Mouse (Mus musculus) stomach, embryonic 16.5 days (tissue): ENCODE results near the gene Lamb1. TPM values are rescaled to one million over a fixed set of nuclear protein-coding genes. Genes with fewer than 3 reads are reported as not detected.

ENCODE experiments used
- ATAC-seq: fragments of 200-750 bp; cut with Nextera tagmentation; 2 replicates; pipeline ENCODE4 v1.8.0; 2017; ENCODE audit warnings: moderate number of reproducible peaks, moderate TSS enrichment; ENCODE audit not compliant: insufficient read depth, low FRiP score
- H3K27ac ChIP-seq: fragments of 300-500 bp; sonication (generic); 2 replicates; pipeline ENCODE4 v1.5.1; 2014; ENCODE audit warnings: low read length
- H3K27me3 ChIP-seq: fragments of 300-500 bp; sonication (generic); 2 replicates; pipeline ENCODE4 v1.6.1; 2014; ENCODE audit warnings: low read length, control low read depth, mixed read lengths; ENCODE audit not compliant: control insufficient read depth, insufficient read depth
- H3K36me3 ChIP-seq: fragments of 300-500 bp; sonication (generic); 2 replicates; pipeline ENCODE4 v1.6.1; 2014; ENCODE audit warnings: low read length; ENCODE audit not compliant: control insufficient read depth, insufficient read depth
- H3K4me1 ChIP-seq: fragments of 300-500 bp; sonication (generic); 2 replicates; pipeline ENCODE4 v1.6.1; 2014; ENCODE audit warnings: low read length, control low read depth, mixed read lengths; ENCODE audit not compliant: control insufficient read depth, insufficient read depth
- H3K4me2 ChIP-seq: fragments of 300-500 bp; sonication (generic); 2 replicates; pipeline ENCODE4 v1.6.1; 2014; ENCODE audit warnings: low read depth, low read length, mixed read lengths
- H3K4me3 ChIP-seq: fragments of 300-500 bp; sonication (generic); replicated peaks from 2 replicates; pipeline ENCODE4 v1.5.1; 2014; ENCODE audit warnings: mild to moderate bottlenecking, low read length
- H3K9ac ChIP-seq: fragments of 300-500 bp; sonication (generic); 2 replicates; pipeline ENCODE4 v1.6.1; 2014; ENCODE audit warnings: low read length
- H3K9me3 ChIP-seq: fragments of 300-500 bp; sonication (generic); replicated peaks from 2 replicates; pipeline ENCODE4 v1.6.1; 2016; ENCODE audit warnings: low read length, control low read depth; ENCODE audit not compliant: control insufficient read depth
- WGBS: fragments of 180-500 bp; shearing (Covaris S2); extraction: QIAGEN DNeasy Blood & Tissue Kit; methylation state at CpG from one replicate; pipeline ENCODE4 v1.1.7; 2014; 5-methylcytosine and 5-hydroxymethylcytosine counted together
- polyA plus RNA-seq: library from polyadenylated mRNA; unstranded; fragments of >200 nt; fragmentation: Nextera tagmentation; extraction: Ambion mirVana; gene quantifications from 2 replicates; pipeline ENCODE4 v1.2.1, GENCODE M21; 2015

Gene Lamb1
- polyA plus RNA-seq, 1 experiment from 2014 or later, result 108 TPM

GRCm38 (mm10) chr12:31246153-31246552 is 18.9 kb upstream of the Lamb1 start:
- H3K4me2 ChIP-seq, result no peak overlapping the region
- H3K4me1 ChIP-seq, result peaks cover 26% of the 10 kb centered on the region
- WGBS, result 48% methylated on average over 3 of the region's 3 CpGs
- peak overlapping the region; percentile 43; the same call in 1 of the 2 replicates for H3K27ac ChIP-seq
- no peaks in the 10 kb centered on the region for H3K27me3 ChIP-seq
- no peaks in the 10 kb centered on the region for H3K9me3 ChIP-seq
- peak; percentile 65; the same call in 1 of the 2 replicates for ATAC-seq
- H3K9ac ChIP-seq, result peak overlapping the region; percentile 7; the same call in 1 of the 2 replicates
- no peak overlapping the region for H3K4me3 ChIP-seq
- H3K36me3 ChIP-seq, result no peaks in the 10 kb centered on the region

GRCm38 (mm10) chr12:31246615-31247014 is 18.4 kb upstream of the Lamb1 start:
- Histone ChIP-seq H3K4me2 (no peak overlapping the region), H3K36me3 (no peaks in the 10 kb centered on the region), H3K9me3 (no peaks in the 10 kb centered on the region), H3K27ac (peak overlapping the region; percentile 43), H3K27me3 (no peaks in the 10 kb centered on the region), H3K9ac (peak overlapping the region; percentile 7; the same call in 1 of the 2 replicates), H3K4me3 (no peak overlapping the region), H3K4me1 (peaks cover 26% of the 10 kb centered on the region)
- ATAC-seq, result no peak
- 44% methylated on average over 3 of the region's 3 CpGs for WGBS

- no peaks in the 10 kb centered on the region for H3K27me3 ChIP-seq
- no peak for ATAC-seq
- peaks cover 27% of the 10 kb centered on the region for H3K4me1 ChIP-seq
- WGBS, result 27% methylated on average over 3 of the region's 3 CpGs
- no peaks in the 10 kb centered on the region for H3K9me3 ChIP-seq
- no peak overlapping the region for H3K4me3 ChIP-seq
- no peak overlapping the region for H3K9ac ChIP-seq
- no peak overlapping the region for H3K4me2 ChIP-seq
- no peaks in the 10 kb centered on the region for H3K36me3 ChIP-seq
- H3K27ac ChIP-seq, result peak overlapping the region; percentile 37
Observed at GRCm38 (mm10) chr12:31248165-31248564, 16.9 kb upstream of the Lamb1 start.

GRCm38 (mm10) chr12:31248681-31249080 is 16.4 kb upstream of the Lamb1 start:
- H3K36me3 ChIP-seq, result no peaks in the 10 kb centered on the region
- 0 out of 2 replicates have a peak overlapping the region, but pooled peaks have one; percentile 15 for H3K27ac ChIP-seq
- ATAC-seq, result no peak
- H3K27me3 ChIP-seq, result no peaks in the 10 kb centered on the region
- H3K9ac ChIP-seq, result no peak overlapping the region
- no peak overlapping the region for H3K4me3 ChIP-seq
- H3K4me1 ChIP-seq, result peaks cover 27% of the 10 kb centered on the region
- 39% methylated on average over 10 of the region's 10 CpGs for WGBS
- H3K4me2 ChIP-seq, result no peak overlapping the region
- no peaks in the 10 kb centered on the region for H3K9me3 ChIP-seq

GRCm38 (mm10) chr12:31252259-31252658 is 12.8 kb upstream of the Lamb1 start:
- no peaks in the 10 kb centered on the region for H3K9me3 ChIP-seq
- H3K4me3 ChIP-seq, result no peak overlapping the region
- 18% methylated on average over 4 of the region's 4 CpGs for WGBS

GRCm38 (mm10) chr12:31254978-31255377 is 10.1 kb upstream of the Lamb1 start:
- H3K4me3 ChIP-seq, result no peak overlapping the region
- H3K27me3 ChIP-seq, result no peaks in the 10 kb centered on the region
- H3K36me3 ChIP-seq, result no peaks in the 10 kb centered on the region
- peaks cover 11% of the 10 kb centered on the region; the same call in 1 of the 2 replicates for H3K4me1 ChIP-seq
- 66% methylated on average over 8 of the region's 8 CpGs for WGBS
- no peaks in the 10 kb centered on the region for H3K9me3 ChIP-seq
- no peak overlapping the region for H3K4me2 ChIP-seq
- H3K9ac ChIP-seq, result no peak overlapping the region
- peak overlapping the region; percentile 67 for H3K27ac ChIP-seq
- ATAC-seq, result peak; percentile 53

More at GRCm38 (mm10) chr12:31252259-31252658, 12.8 kb upstream of the Lamb1 start:
- H3K27ac ChIP-seq, result peak overlapping the region; percentile 54
- H3K4me2 ChIP-seq, result no peak overlapping the region
- ATAC-seq, result no peak
- H3K36me3 ChIP-seq, result no peaks in the 10 kb centered on the region
- no peak overlapping the region for H3K9ac ChIP-seq
- H3K4me1 ChIP-seq, result peaks cover 26% of the 10 kb centered on the region
- no peaks in the 10 kb centered on the region for H3K27me3 ChIP-seq

GRCm38 (mm10) chr12:31256121-31256903 is 8.7 kb upstream of the Lamb1 start:
- ATAC-seq, result peak; percentile 92
- H3K4me3 ChIP-seq, result no peak overlapping the region
- H3K36me3 ChIP-seq, result no peaks in the 10 kb centered on the region
- peak overlapping the region; percentile 95 for H3K27ac ChIP-seq
- 57% methylated on average over 9 of the region's 9 CpGs for WGBS
- peaks cover 11% of the 10 kb centered on the region; the same call in 1 of the 2 replicates for H3K4me1 ChIP-seq
- no peaks in the 10 kb centered on the region for H3K27me3 ChIP-seq
- no peak overlapping the region for H3K9ac ChIP-seq
- H3K4me2 ChIP-seq, result peak overlapping the region; percentile 20
- no peaks in the 10 kb centered on the region for H3K9me3 ChIP-seq

GRCm38 (mm10) chr12:31261882-31262281 is 3.2 kb upstream of the Lamb1 start:
- no peak overlapping the region for H3K4me3 ChIP-seq
- no peaks in the 10 kb centered on the region for H3K27me3 ChIP-seq
- no peak overlapping the region for H3K4me2 ChIP-seq
- WGBS, result 76% methylated on average over 3 of the region's 3 CpGs
- ATAC-seq, result no peak
- no peaks in the 10 kb centered on the region for H3K9me3 ChIP-seq
- H3K36me3 ChIP-seq, result no peaks in the 10 kb centered on the region
- H3K9ac ChIP-seq, result no peak overlapping the region
- no peak overlapping the region for H3K27ac ChIP-seq
- peaks cover 10% of the 10 kb centered on the region for H3K4me1 ChIP-seq

GRCm38 (mm10) chr12:31263921-31264320 is 1.1 kb upstream of the Lamb1 start:
- Histone ChIP-seq H3K9ac (no peak overlapping the region; the same call in 1 of the 2 replicates), H3K36me3 (no peaks in the 10 kb centered on the region), H3K9me3 (no peaks in the 10 kb centered on the region), H3K4me1 (peaks cover 17% of the 10 kb centered on the region), H3K27ac (no peak overlapping the region), H3K27me3 (no peaks in the 10 kb centered on the region), H3K4me3 (no peak overlapping the region), H3K4me2 (peak overlapping the region; percentile 78)
- no peak for ATAC-seq
- WGBS, result 54% methylated on average over 7 of the region's 7 CpGs
